Comparison of ENCODE assay signal across 9 mouse cellular contexts in the genomic region with DNA sequence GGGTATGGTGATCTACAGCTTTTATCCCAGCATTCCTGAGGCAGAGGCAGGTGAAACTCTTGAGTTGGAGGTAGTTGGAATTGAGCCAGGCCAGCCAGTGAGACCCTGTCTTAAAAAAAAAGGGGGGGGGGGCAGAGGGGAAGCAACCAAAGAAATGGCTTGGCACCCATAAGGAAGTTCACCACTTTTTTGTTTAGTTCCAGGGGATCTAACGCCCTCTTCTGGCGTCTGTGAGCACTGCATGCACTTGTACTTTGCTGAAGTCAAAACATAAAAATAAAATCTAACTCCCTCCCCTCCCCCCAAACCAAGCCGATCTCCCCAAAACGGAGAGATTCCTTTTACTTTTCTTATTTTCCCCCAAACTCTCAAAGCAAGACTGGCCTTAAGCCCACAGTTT. TPM values are rescaled to one million over a fixed set of nuclear protein-coding genes. Genes with fewer than 3 reads are reported as not detected.
DNase-seq lines count a peak whose midpoint lies in the region; ATAC-seq lines count a peak whose summit lies in the region.
"Had no signal": no experiment of that assay in that cellular context is flagged by ENCODE, and none has a peak within 500 bp of the region (broad histone marks: within the 10 kb centered on the region; RNA-seq: fewer than 3 reads in every experiment).

No protein-coding gene starts in this region.

- no peaks in the 10 kb centered on the region for H3K27me3 ChIP-seq in heart, embryonic 11.5 days (ENCODE audit: control insufficient read depth, insufficient read depth, low read length)
- no peaks in the 10 kb centered on the region for H3K27me3 ChIP-seq in hindbrain, embryonic 13.5 days
- H3K27me3 ChIP-seq: limb, embryonic 13.5 days had no signal

- H3K4me3 ChIP-seq in heart, embryonic 11.5 days (ENCODE audit: low read depth, low read length), result no peak overlapping the region
- H3K4me3 ChIP-seq in hindbrain, embryonic 13.5 days, result no peak overlapping the region
- H3K4me3 ChIP-seq: limb, embryonic 13.5 days had no signal

- 49% methylated on average over 4 of the region's 4 CpGs for WGBS in heart, embryonic 11.5 days (ENCODE audit: insufficient replicate concordance)
- WGBS in hindbrain, embryonic 13.5 days, result 61% methylated on average over 4 of the region's 4 CpGs

- H3K9ac ChIP-seq in heart, embryonic 11.5 days (ENCODE audit: low read depth, low read length), result no peak overlapping the region
- H3K9ac ChIP-seq in hindbrain, embryonic 13.5 days, result no peak overlapping the region
- H3K9ac ChIP-seq: limb, embryonic 13.5 days had no signal

- DNase-seq in heart, postnatal 4 days, result peak; percentile 57
- DNase-seq in heart, adult 11 months, result no peak
- DNase-seq in right cerebral cortex, postnatal 4 days, result peak; percentile 58
- DNase-seq in right cerebral cortex, adult 18-20 months, result no peak
- DNase-seq in c-Kit-positive CD71-positive TER-119-negative erythroid progenitor cells, embryonic 14.5 days (ENCODE audit: low read depth), result peak; percentile 42
- DNase-seq in thymus, postnatal 14 days, result peak; percentile 43

- no peak overlapping the region for H3K27ac ChIP-seq in heart, embryonic 11.5 days (ENCODE audit: low read depth, low read length)
- H3K27ac ChIP-seq in hindbrain, embryonic 13.5 days, result no peak overlapping the region
- H3K27ac ChIP-seq: limb, embryonic 13.5 days had no signal

- H3K9me3 ChIP-seq in heart, embryonic 11.5 days (replicated peaks; ENCODE audit: control insufficient read depth, low read length), result no peaks in the 10 kb centered on the region
- H3K9me3 ChIP-seq in hindbrain, embryonic 13.5 days, result no peaks in the 10 kb centered on the region
- H3K9me3 ChIP-seq: limb, embryonic 13.5 days had no signal

- ATAC-seq in heart, embryonic 11.5 days (replicated peaks; ENCODE audit: insufficient number of reproducible peaks, low FRiP score, low TSS enrichment), result no peak
- ATAC-seq in hindbrain, embryonic 13.5 days (ENCODE audit: low FRiP score), result no peak

- H3K36me3 ChIP-seq in heart, embryonic 11.5 days (ENCODE audit: control insufficient read depth, insufficient read depth, low read length), result no peaks in the 10 kb centered on the region
- no peaks in the 10 kb centered on the region for H3K36me3 ChIP-seq in hindbrain, embryonic 13.5 days
- H3K36me3 ChIP-seq: limb, embryonic 13.5 days had no signal

- H3K4me1 ChIP-seq in heart, embryonic 11.5 days (ENCODE audit: control insufficient read depth, insufficient read depth, low read length), result peaks cover 4% of the 10 kb centered on the region; the same call in 1 of the 2 replicates
- H3K4me1 ChIP-seq in hindbrain, embryonic 13.5 days (replicated peaks), result peaks cover 25% of the 10 kb centered on the region

- H3K4me2 ChIP-seq in heart, embryonic 11.5 days, result no peak overlapping the region
- no peak overlapping the region for H3K4me2 ChIP-seq in hindbrain, embryonic 13.5 days
- H3K4me2 ChIP-seq: limb, embryonic 13.5 days had no signal

RNA-seq across cellular contexts. Expression of a gene that starts 3.3 kb away (rescaled TPM):
- 10 to 100 TPM; 13.8 to 15.2 TPM for total RNA-seq in heart, postnatal 4 days (2021)
- 3.9 and 4.1 TPM in 2 replicates for polyA plus RNA-seq in heart, embryonic 11.5 days (2014; fragmentation: Nextera tagmentation; extraction: Ambion mirVana)
- polyA plus RNA-seq in hindbrain, embryonic 13.5 days (2015; fragmentation: Nextera tagmentation; extraction: Ambion mirVana), result 3.0 and 3.8 TPM in 2 replicates

RNA-seq across cellular contexts. Expression of a gene that starts 48.5 kb away (rescaled TPM):
- total RNA-seq in heart, postnatal 4 days (2021), result 1 to 10 TPM; 5.8 to 6.4 TPM
- polyA plus RNA-seq in heart, embryonic 11.5 days (2014; fragmentation: Nextera tagmentation; extraction: Ambion mirVana), result 11.5 and 22.7 TPM in 2 replicates
- polyA plus RNA-seq in hindbrain, embryonic 13.5 days (2015; fragmentation: Nextera tagmentation; extraction: Ambion mirVana), result 16.4 and 19.4 TPM in 2 replicates

Comparison
In these comparisons a context has a peak if more than half of its experiments do, and no peak if none do; other contexts are left out.
1. DNase-seq: peak in heart, postnatal 4 days (single experiment), right cerebral cortex, postnatal 4 days (single experiment), c-Kit-positive CD71-positive TER-119-negative erythroid progenitor cells, embryonic 14.5 days (single experiment) and thymus, postnatal 14 days (single experiment); none in heart, adult 11 months (single experiment) and right cerebral cortex, adult 18-20 months (single experiment).